Mouse (Mus musculus): ENCODE data around the gene Pex14. TPM values are rescaled to one million over a fixed set of nuclear protein-coding genes. Genes with fewer than 3 reads are reported as not detected.

Pex14 gene
- polyA plus RNA-seq, 1 experiment = 71.5 TPM

GRCm38 (mm10) chr4:149001515-149001914 is 98.2 kb downstream of the Pex14 start:
- TF ChIP-seq CEBPB (IDR thresholded peaks at IDR 0.05; ENCODE audit: insufficient read depth, poor library complexity, severe bottlenecking) (no peak), E2F4 (IDR thresholded peaks at IDR 0.05; ENCODE audit: insufficient read depth) (no peak)

GRCm38 (mm10) chr4:149000746-149001145 is 98.9 kb downstream of the Pex14 start:
- H3K4me2 ChIP-seq (ENCODE audit: low read depth) = no peak overlapping the region
- TF ChIP-seq MYOG (IDR thresholded peaks at IDR 0.05; ENCODE audit: control insufficient read depth in 1 of 3, insufficient read depth in 1 of 3, insufficient read length in 2 of 3, low read depth in 2 of 3) (no peak), POLR2AphosphoS2 (IDR thresholded peaks at IDR 0.05; ENCODE audit: insufficient read length, low read depth) (no peak), MAX (IDR thresholded peaks at IDR 0.05; ENCODE audit: low read depth) (no peak), SRF (IDR thresholded peaks at IDR 0.05; ENCODE audit: control insufficient read depth, insufficient read length, low read depth) (no peak), CEBPB (IDR thresholded peaks at IDR 0.05; ENCODE audit: insufficient read depth, poor library complexity, severe bottlenecking) (no peak), MYOD1 (IDR thresholded peaks at IDR 0.05; ENCODE audit: control insufficient read depth in 1 of 3, insufficient read length in 2 of 3, low read depth in 2 of 3) (no peak), REST (IDR thresholded peaks at IDR 0.05; ENCODE audit: insufficient read depth, insufficient read length) (no peak), E2F4 (IDR thresholded peaks at IDR 0.05; ENCODE audit: insufficient read depth) (no peak), TCF3 (IDR thresholded peaks at IDR 0.05; ENCODE audit: insufficient read length, low read depth) (no peak), POLR2A (IDR thresholded peaks at IDR 0.05; ENCODE audit: insufficient read length, low read depth) (no peak), TCF12 (IDR thresholded peaks at IDR 0.05; ENCODE audit: insufficient read depth, poor library complexity, severe bottlenecking) (no peak), USF1 (IDR thresholded peaks at IDR 0.05; ENCODE audit: low read depth) (no peak)
- H3ac ChIP-seq (ENCODE audit: control insufficient read depth, insufficient read length) = no peak overlapping the region
- H3K4me3 ChIP-seq = no peak overlapping the region
- H3K79me2 ChIP-seq (ENCODE audit: control insufficient read depth, insufficient read depth) = no peaks in the 10 kb centered on the region
- no peaks in the 10 kb centered on the region for H3K27me3 ChIP-seq (ENCODE audit: control insufficient read depth, insufficient read depth, insufficient read length)
- H3K36me3 ChIP-seq (ENCODE audit: control insufficient read depth, insufficient read depth) = no peaks in the 10 kb centered on the region

More at GRCm38 (mm10) chr4:149001515-149001914, 98.2 kb downstream of the Pex14 start:
- H3ac ChIP-seq (ENCODE audit: control insufficient read depth, insufficient read length) = no peak overlapping the region
- no peaks in the 10 kb centered on the region for H3K36me3 ChIP-seq (ENCODE audit: control insufficient read depth, insufficient read depth)
- no peaks in the 10 kb centered on the region for H3K27me3 ChIP-seq (ENCODE audit: control insufficient read depth, insufficient read depth, insufficient read length)
- H3K4me2 ChIP-seq (ENCODE audit: low read depth) = no peak overlapping the region
- H3K4me3 ChIP-seq = no peak overlapping the region
- H3K79me2 ChIP-seq (ENCODE audit: control insufficient read depth, insufficient read depth) = no peaks in the 10 kb centered on the region

- no peak overlapping the region for H3ac ChIP-seq (ENCODE audit: control insufficient read depth, insufficient read length)
- H3K36me3 ChIP-seq (ENCODE audit: control insufficient read depth, insufficient read depth) = no peaks in the 10 kb centered on the region
- TF ChIP-seq TCF12 (IDR thresholded peaks at IDR 0.05; ENCODE audit: insufficient read depth, poor library complexity, severe bottlenecking) = no peak
- TF ChIP-seq TCF3 (IDR thresholded peaks at IDR 0.05; ENCODE audit: insufficient read length, low read depth) = no peak
- no peak for TF ChIP-seq E2F4 (IDR thresholded peaks at IDR 0.05; ENCODE audit: insufficient read depth)
- no peak for TF ChIP-seq MYOG (IDR thresholded peaks at IDR 0.05; ENCODE audit: control insufficient read depth in 1 of 3, insufficient read depth in 1 of 3, insufficient read length in 2 of 3, low read depth in 2 of 3)
- no peak for TF ChIP-seq USF1 (IDR thresholded peaks at IDR 0.05; ENCODE audit: low read depth)
- TF ChIP-seq REST (IDR thresholded peaks at IDR 0.05; ENCODE audit: insufficient read depth, insufficient read length) = no peak
- TF ChIP-seq POLR2A (IDR thresholded peaks at IDR 0.05; ENCODE audit: insufficient read length, low read depth) = no peak
- no peak for TF ChIP-seq MYOD1 (IDR thresholded peaks at IDR 0.05; ENCODE audit: control insufficient read depth in 1 of 3, insufficient read length in 2 of 3, low read depth in 2 of 3)
- no peak for TF ChIP-seq CEBPB (IDR thresholded peaks at IDR 0.05; ENCODE audit: insufficient read depth, poor library complexity, severe bottlenecking)
- TF ChIP-seq MAX (IDR thresholded peaks at IDR 0.05; ENCODE audit: low read depth) = no peak
- no peak for TF ChIP-seq SRF (IDR thresholded peaks at IDR 0.05; ENCODE audit: control insufficient read depth, insufficient read length, low read depth)
- no peak overlapping the region for H3K4me2 ChIP-seq (ENCODE audit: low read depth)
- no peaks in the 10 kb centered on the region for H3K27me3 ChIP-seq (ENCODE audit: control insufficient read depth, insufficient read depth, insufficient read length)
- no peaks in the 10 kb centered on the region for H3K79me2 ChIP-seq (ENCODE audit: control insufficient read depth, insufficient read depth)
- no peak overlapping the region for H3K4me3 ChIP-seq
Measured at GRCm38 (mm10) chr4:148993948-148994347, 105.7 kb downstream of the Pex14 start.

GRCm38 (mm10) chr4:148990038-148990437 is 109.6 kb downstream of the Pex14 start:
- Histone ChIP-seq H3ac (ENCODE audit: control insufficient read depth, insufficient read length) (no peak overlapping the region), H3K27me3 (ENCODE audit: control insufficient read depth, insufficient read depth, insufficient read length) (no peaks in the 10 kb centered on the region), H3K36me3 (ENCODE audit: control insufficient read depth, insufficient read depth) (no peaks in the 10 kb centered on the region), H3K4me2 (ENCODE audit: low read depth) (no peak overlapping the region), H3K4me3 (no peak overlapping the region), H3K79me2 (ENCODE audit: control insufficient read depth, insufficient read depth) (no peaks in the 10 kb centered on the region)
- TF ChIP-seq REST (IDR thresholded peaks at IDR 0.05; ENCODE audit: insufficient read depth, insufficient read length) (no peak), MYOG (IDR thresholded peaks at IDR 0.05; ENCODE audit: control insufficient read depth in 1 of 3, insufficient read depth in 1 of 3, insufficient read length in 2 of 3, low read depth in 2 of 3) (no peak), USF1 (IDR thresholded peaks at IDR 0.05; ENCODE audit: low read depth) (no peak), SRF (IDR thresholded peaks at IDR 0.05; ENCODE audit: control insufficient read depth, insufficient read length, low read depth) (no peak), MYOD1 (IDR thresholded peaks at IDR 0.05; ENCODE audit: control insufficient read depth in 1 of 3, insufficient read length in 2 of 3, low read depth in 2 of 3) (no peak), CEBPB (IDR thresholded peaks at IDR 0.05; ENCODE audit: insufficient read depth, poor library complexity, severe bottlenecking) (no peak), TCF12 (IDR thresholded peaks at IDR 0.05; ENCODE audit: insufficient read depth, poor library complexity, severe bottlenecking) (no peak), POLR2A (IDR thresholded peaks at IDR 0.05; ENCODE audit: insufficient read length, low read depth) (no peak), TCF3 (IDR thresholded peaks at IDR 0.05; ENCODE audit: insufficient read length, low read depth) (no peak), E2F4 (IDR thresholded peaks at IDR 0.05; ENCODE audit: insufficient read depth) (no peak), POLR2AphosphoS2 (IDR thresholded peaks at IDR 0.05; ENCODE audit: insufficient read length, low read depth) (no peak)
